Mouse (Mus musculus): ENCODE results near the gene Macf1. TPM values are rescaled to one million over a fixed set of nuclear protein-coding genes. Genes with fewer than 3 reads are reported as not detected.

The Macf1 gene
- 10 to 100 TPM; 55.6 to 75.8 TPM for total RNA-seq (2021)
- long read RNA-seq, experiment 1, partial matches to known transcripts = 3 of 11 reads
- long read RNA-seq, experiment 1, other reads (novel, unspliced or antisense) = 8 of 11 reads
- long read RNA-seq, experiment 2, partial matches to known transcripts = 3 of 14 reads
- long read RNA-seq, experiment 2, other reads (novel, unspliced or antisense) = 11 of 14 reads

- no peak for DNase-seq
Observed at GRCm38 (mm10) chr4:123684260-123684659, at the start of gene Macf1. Gene Macf1 (minus strand): TSS chr4:123684360.

GRCm38 (mm10) chr4:123733532-123733931, 49.4 kb upstream of the Macf1 start:
- DNase-seq = no peak

- no peak for DNase-seq
Observed at GRCm38 (mm10) chr4:123732921-123733320, 48.8 kb upstream of the Macf1 start.

- DNase-seq = no peak
Observed at GRCm38 (mm10) chr4:123732163-123732910, 48.2 kb upstream of the Macf1 start.

GRCm38 (mm10) chr4:123721761-123722160, 37.6 kb upstream of the Macf1 start:
- no peak for DNase-seq

- no peak for DNase-seq
Observed at GRCm38 (mm10) chr4:123718434-123718780, 34.2 kb upstream of the Macf1 start.

- DNase-seq = peak; percentile 96
Observed at GRCm38 (mm10) chr4:123717574-123718433, 33.6 kb upstream of the Macf1 start, which contains the start of gene Ndufs5. Gene Ndufs5 (minus strand): TSS chr4:123718202.

- no peak for DNase-seq
Observed at GRCm38 (mm10) chr4:123712431-123712830, 28.3 kb upstream of the Macf1 start.

GRCm38 (mm10) chr4:123707340-123707739, 23.2 kb upstream of the Macf1 start:
- DNase-seq = no peak

- DNase-seq = no peak
Observed at GRCm38 (mm10) chr4:123705340-123705739, 21.2 kb upstream of the Macf1 start.

GRCm38 (mm10) chr4:123693384-123693783, 9.2 kb upstream of the Macf1 start:
- DNase-seq = no peak

GRCm38 (mm10) chr4:123692071-123692470, 7.9 kb upstream of the Macf1 start:
- no peak for DNase-seq

GRCm38 (mm10) chr4:123690311-123690710, 6.2 kb upstream of the Macf1 start:
- no peak for DNase-seq

- DNase-seq = peak; percentile 49
Observed at GRCm38 (mm10) chr4:123687025-123687781, 3.0 kb upstream of the Macf1 start.

GRCm38 (mm10) chr4:123686368-123687024, 2.3 kb upstream of the Macf1 start:
- peak; percentile 19 for DNase-seq

GRCm38 (mm10) chr4:123685506-123686242, 1.5 kb upstream of the Macf1 start:
- no peak for DNase-seq

GRCm38 (mm10) chr4:123685046-123685445, 886 bp upstream of the Macf1 start:
- DNase-seq = no peak

GRCm38 (mm10) chr4:123682291-123682690, 1.9 kb downstream of the Macf1 start:
- no peak for DNase-seq

- DNase-seq = no peak
Observed at GRCm38 (mm10) chr4:123680962-123681361, 3.2 kb downstream of the Macf1 start.

- DNase-seq = no peak
Observed at GRCm38 (mm10) chr4:123677060-123677804, 6.9 kb downstream of the Macf1 start.
